Mouse (Mus musculus) thymus, adult 2 months (tissue): Measurements from ENCODE around the gene Zc3h12c.

Experiments
- CTCF ChIP-seq: fragments of 200-500 bp; IDR thresholded peaks from 2 replicates; pipeline ENCODE4 v1.5.1; 2012; ENCODE audit warnings: mild to moderate bottlenecking, control low read depth, low read length, moderate library complexity, borderline replicate concordance; ENCODE audit not compliant: control insufficient read depth, poor library complexity, insufficient read depth; ENCODE audit errors: extremely low read depth
- POLR2A ChIP-seq: fragments of 200-500 bp; IDR thresholded peaks from 2 replicates; pipeline ENCODE4 v1.6.1; 2012; ENCODE audit warnings: mild to moderate bottlenecking, low read length, control low read depth, moderate library complexity; ENCODE audit not compliant: control insufficient read depth, poor library complexity, insufficient read depth; ENCODE audit errors: extremely low read depth

- no peak for TF ChIP-seq CTCF
- no peak for TF ChIP-seq POLR2A
Observed at GRCm38 (mm10) chr9:52167084-52167483, 1.3 kb downstream of the Zc3h12c start.
